In genomic region chr19:6829870-6830555, GRCm38 (mm10) we compare ENCODE assay signal across 8 mouse cellular contexts. TPM values are rescaled to one million over a fixed set of nuclear protein-coding genes. Genes with fewer than 3 reads are reported as not detected.
DNase-seq lines count a peak whose midpoint lies in the region; ATAC-seq and TF ChIP-seq lines count a peak whose summit lies in the region.

No protein-coding gene starts in this region.

- peak; percentile 18 for DNase-seq in kidney, postnatal 14 days
- no peak for DNase-seq in kidney, adult 18-20 months
- peak; percentile 69 for DNase-seq in embryo, embryonic 11 days
- peak; percentile 48 for DNase-seq in midbrain, postnatal 0 days (ENCODE audit: low spot score)
- DNase-seq in spleen, postnatal 36 days (ENCODE audit: low spot score in 2 of 2) = no peak
- DNase-seq in cerebellum, postnatal 4 days (ENCODE audit: low spot score in 2 of 2) = no peak
- DNase-seq in adrenal gland, adult 8-10 months = no peak

- H3K4me2 ChIP-seq in hindbrain, embryonic 13.5 days = peak overlapping the region; percentile 58
- peak overlapping the region; percentile 60 for H3K4me2 ChIP-seq in midbrain, postnatal 0 days (ENCODE audit: low read depth, low read length, poor library complexity, severe bottlenecking)

- H3K9ac ChIP-seq in hindbrain, embryonic 13.5 days = peak overlapping the region; percentile 70
- H3K9ac ChIP-seq in midbrain, postnatal 0 days (replicated peaks; ENCODE audit: low read length, poor library complexity, severe bottlenecking) = peak overlapping the region; percentile 51; the same call in 1 of the 2 replicates

- peak; percentile 31; the same call in 1 of the 2 replicates for ATAC-seq in hindbrain, embryonic 13.5 days (ENCODE audit: low FRiP score)
- no peak for ATAC-seq in midbrain, postnatal 0 days (ENCODE audit: low FRiP score)

- H3K4me3 ChIP-seq in hindbrain, embryonic 13.5 days = peak overlapping the region; percentile 42
- H3K4me3 ChIP-seq in midbrain, postnatal 0 days (ENCODE audit: low read depth, low read length) = peak overlapping the region; percentile 39

- H3K4me1 ChIP-seq in hindbrain, embryonic 13.5 days (replicated peaks) = peaks cover 29% of the 10 kb centered on the region
- no peaks in the 10 kb centered on the region for H3K4me1 ChIP-seq in midbrain, postnatal 0 days (ENCODE audit: insufficient read depth, low read length)

- H3K9me3 ChIP-seq in hindbrain, embryonic 13.5 days = no peaks in the 10 kb centered on the region
- H3K9me3 ChIP-seq in midbrain, postnatal 0 days (ENCODE audit: low read length) = no peaks in the 10 kb centered on the region

- no peaks in the 10 kb centered on the region for H3K36me3 ChIP-seq in hindbrain, embryonic 13.5 days
- H3K36me3 ChIP-seq in midbrain, postnatal 0 days (ENCODE audit: insufficient read depth, low read length) = peaks cover 14% of the 10 kb centered on the region; the same call in 1 of the 2 replicates

- 3% methylated on average over 48 of the region's 48 CpGs for WGBS in hindbrain, embryonic 13.5 days
- WGBS in midbrain, postnatal 0 days = 11% methylated on average over 43 of the region's 48 CpGs

- no peak overlapping the region for H3K27ac ChIP-seq in hindbrain, embryonic 13.5 days
- H3K27ac ChIP-seq in midbrain, postnatal 0 days (ENCODE audit: low read depth, low read length) = no peak overlapping the region

- peaks cover 67% of the 10 kb centered on the region for H3K27me3 ChIP-seq in hindbrain, embryonic 13.5 days
- peaks cover 23% of the 10 kb centered on the region for H3K27me3 ChIP-seq in midbrain, postnatal 0 days (ENCODE audit: insufficient read depth, low read length)

- 0 out of 2 replicates have a peak, but pooled peaks have one; percentile 5 for TF ChIP-seq CTCF in midbrain, postnatal 0 days (IDR thresholded peaks at IDR 0.05)

RNA-seq across cellular contexts. Expression of gene Rps6ka4, which starts 10.4 kb away (rescaled TPM):
- 7.0 and 7.3 TPM in 2 replicates for polyA plus RNA-seq in hindbrain, embryonic 13.5 days (2015; fragmentation: Nextera tagmentation; extraction: Ambion mirVana)
- 20.6 and 31.1 TPM in 2 replicates for total RNA-seq in midbrain, postnatal 0 days (2014; rRNA removed)
- polyA plus RNA-seq in midbrain, postnatal 0 days (2015; fragmentation: Nextera tagmentation; extraction: Ambion mirVana) = 18.5 and 19.1 TPM in 2 replicates
- 10 to 100 TPM; 30.2 to 42.5 (median 36.1) TPM for total RNA-seq in adrenal gland, adult 8-10 months (2022)

RNA-seq across cellular contexts. Expression of gene Ccdc88b, which starts 28.0 kb away (rescaled TPM):
- 1.0 and 1.1 TPM in 2 replicates for polyA plus RNA-seq in hindbrain, embryonic 13.5 days (2015; fragmentation: Nextera tagmentation; extraction: Ambion mirVana)
- 1.0 and 1.9 TPM in 2 replicates for total RNA-seq in midbrain, postnatal 0 days (2014; rRNA removed)
- 0.86 and 1.8 TPM in 2 replicates for polyA plus RNA-seq in midbrain, postnatal 0 days (2015; fragmentation: Nextera tagmentation; extraction: Ambion mirVana)
- total RNA-seq in adrenal gland, adult 8-10 months (2022) = 1 to 10 TPM; 1.7 to 3.6 (median 2.4) TPM

Comparison
In these comparisons a context has a peak if more than half of its experiments do, and no peak if none do; other contexts are left out.
1. DNase-seq: peak in kidney, postnatal 14 days (single experiment), embryo, embryonic 11 days (single experiment) and midbrain, postnatal 0 days (single experiment); none in kidney, adult 18-20 months (single experiment), spleen, postnatal 36 days (0 of 2), cerebellum, postnatal 4 days (0 of 2) and adrenal gland, adult 8-10 months (single experiment).